21 mouse cellular contexts compared by ENCODE assay signal in the genomic region with DNA sequence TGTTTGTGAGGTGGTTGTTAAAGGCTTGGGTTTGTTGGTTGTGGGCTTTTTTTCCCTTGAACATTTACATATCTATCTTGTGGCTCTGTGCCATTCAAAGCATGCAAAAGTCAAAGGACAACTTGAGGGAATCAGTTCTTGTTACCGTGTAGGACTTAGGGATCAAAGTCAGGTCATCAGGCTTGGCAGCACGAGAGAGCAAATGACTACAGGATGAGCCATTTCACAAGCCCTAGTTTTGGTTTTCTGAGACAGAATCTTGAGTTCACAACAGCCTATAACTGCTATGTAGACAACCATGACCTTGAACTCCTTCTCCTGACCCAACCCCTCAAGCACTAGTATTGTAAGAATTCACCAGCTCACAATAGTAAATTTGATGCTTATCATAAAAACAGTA. TPM values are rescaled to one million over a fixed set of nuclear protein-coding genes. Genes with fewer than 3 reads are reported as not detected.
DNase-seq lines count a peak whose midpoint lies in the region; ATAC-seq and TF ChIP-seq lines count a peak whose summit lies in the region.
"Had no signal": no experiment of that assay in that cellular context is flagged by ENCODE, and none has a peak within 500 bp of the region (broad histone marks: within the 10 kb centered on the region; RNA-seq: fewer than 3 reads in every experiment).

No protein-coding gene starts in this region.

- peaks cover 39% of the 10 kb centered on the region for H3K36me3 ChIP-seq in heart, adult 2 months (ENCODE audit: control insufficient read depth, insufficient read depth, low read length)
- H3K36me3 ChIP-seq in liver, embryonic 14.5 days (replicated peaks; ENCODE audit: control insufficient read depth, insufficient read depth, low read depth): no peaks in the 10 kb centered on the region
- H3K36me3 ChIP-seq: embryonic facial prominence, embryonic 10.5 days; heart, embryonic 15.5 days; hindbrain, embryonic 10.5 days; midbrain, embryonic 15.5 days; neural tube, embryonic 13.5 days had no signal

- intact Hi-C loops in heart, adult 2 months (cut with DNase I): no loop called here
- intact Hi-C loops in heart, postnatal 10 days (cut with DNase I): loop anchor here (5.0 kb wide), 1 partner anchor 36 kb away; no protein-coding TSS in a partner anchor

- no peak for TF ChIP-seq EP300 in heart, adult 2 months (IDR thresholded peaks at IDR 0.05; ENCODE audit: insufficient read depth, low read depth, low read length)
- no peak for TF ChIP-seq EP300 in liver, embryonic 14.5 days (IDR thresholded peaks at IDR 0.05; ENCODE audit: low read depth)

- no peak overlapping the region for H3K4me2 ChIP-seq in liver, embryonic 14.5 days (ENCODE audit: low read depth)
- H3K4me2 ChIP-seq: heart, embryonic 15.5 days had no signal

- H3K27ac ChIP-seq in heart, adult 2 months: peak overlapping the region; percentile 32; the same call in 1 of the 2 replicates
- H3K27ac ChIP-seq in liver, embryonic 14.5 days: peak overlapping the region; percentile 29; the same call in 1 of the 2 replicates
- H3K27ac ChIP-seq: embryonic facial prominence, embryonic 10.5 days; heart, embryonic 15.5 days; hindbrain, embryonic 10.5 days; hindbrain, postnatal 0 days; midbrain, embryonic 15.5 days; neural tube, embryonic 13.5 days had no signal

- TF ChIP-seq CTCF in heart, adult 2 months (IDR thresholded peaks at IDR 0.05): no peak
- no peak for TF ChIP-seq CTCF in liver, embryonic 14.5 days (IDR thresholded peaks at IDR 0.05; ENCODE audit: low read depth)

- no peaks in the 10 kb centered on the region for H3K27me3 ChIP-seq in heart, adult 2 months (ENCODE audit: control insufficient read depth, insufficient read depth, low read length)
- no peaks in the 10 kb centered on the region for H3K27me3 ChIP-seq in liver, embryonic 14.5 days (ENCODE audit: control insufficient read depth, insufficient read depth, low read length)
- H3K27me3 ChIP-seq: heart, embryonic 15.5 days; midbrain, embryonic 15.5 days; neural tube, embryonic 13.5 days had no signal

- peaks cover 9% of the 10 kb centered on the region for H3K79me2 ChIP-seq in heart, adult 2 months (replicated peaks; ENCODE audit: control insufficient read depth, insufficient read depth, low read length)

- no peak overlapping the region for H3K9ac ChIP-seq in heart, adult 2 months (ENCODE audit: low read depth, low read length)
- H3K9ac ChIP-seq in liver, embryonic 14.5 days (replicated peaks): no peak overlapping the region; the same call in 1 of the 2 replicates
- H3K9ac ChIP-seq: heart, embryonic 15.5 days; midbrain, embryonic 15.5 days had no signal

- no peak for TF ChIP-seq POLR2A in heart, adult 2 months (IDR thresholded peaks at IDR 0.05; ENCODE audit: insufficient read depth, low read depth, low read length)

- H3K4me3 ChIP-seq in heart, adult 2 months: no peak overlapping the region
- H3K4me3 ChIP-seq in liver, embryonic 14.5 days (ENCODE audit: insufficient read depth in 1 of 2, low read depth in 2 of 2, low read length in 2 of 2): no peak overlapping the region
- H3K4me3 ChIP-seq: embryonic facial prominence, embryonic 10.5 days; heart, embryonic 15.5 days had no signal

- no peak for DNase-seq in heart, adult 2 months
- no peak for DNase-seq in heart, postnatal 10 days
- peak; percentile 22 for DNase-seq in 3T3-L1 (ENCODE audit: low read depth, low spot score)
- DNase-seq in 416B (ENCODE audit: low read depth): peak; percentile 61
- no peak for DNase-seq in liver, embryonic 14.5 days (ENCODE audit: low read depth in 3 of 3, low spot score in 3 of 3)
- no peak for DNase-seq in frontal cortex, postnatal 36 days (ENCODE audit: low spot score in 2 of 2)
- no peak for DNase-seq in kidney, adult 9 months
- DNase-seq: cerebellum, adult 11-12 months; cerebellum, postnatal 10 days; gastrocnemius, postnatal 10 days; lung, postnatal 4 days; retina, postnatal 1 day; right cerebral cortex, postnatal 25 days; thymus, postnatal 25 days had no signal

- no peak for ATAC-seq in liver, embryonic 14.5 days (ENCODE audit: insufficient read depth)
- no peak for ATAC-seq in granulocyte monocyte progenitor cell, adult 5-6 weeks (replicated peaks; ENCODE audit: poor library complexity, severe bottlenecking)
- ATAC-seq: hindbrain, postnatal 0 days; midbrain, embryonic 15.5 days had no signal

- 3% methylated on average over 2 of the region's 2 CpGs for WGBS in heart, adult 2 months
- 57% methylated on average over 2 of the region's 2 CpGs for WGBS in liver, embryonic 14.5 days (ENCODE audit: insufficient replicate concordance)

- H3K4me1 ChIP-seq in heart, adult 2 months (ENCODE audit: control insufficient read depth, insufficient read depth, low read length): peaks cover 19% of the 10 kb centered on the region
- H3K4me1 ChIP-seq in liver, embryonic 14.5 days (replicated peaks; ENCODE audit: control insufficient read depth in 2 of 2, insufficient read depth in 2 of 2, low read length in 1 of 2): peaks cover 56 to 61% of the 10 kb centered on the region in 2 experiments

- H3K9me3 ChIP-seq in liver, embryonic 14.5 days (ENCODE audit: control insufficient read depth, low read length): no peaks in the 10 kb centered on the region
- H3K9me3 ChIP-seq: embryonic facial prominence, embryonic 10.5 days; heart, embryonic 15.5 days; hindbrain, embryonic 10.5 days; midbrain, embryonic 15.5 days; neural tube, embryonic 13.5 days had no signal

RNA-seq across cellular contexts. Expression of gene Ankrd11, which starts 3.7 kb away (rescaled TPM):
- total RNA-seq in heart, adult 2 months (2021): 10 to 100 TPM; 68.0 to 76.3 TPM
- 34.4 and 48.3 TPM in 2 replicates for polyA plus RNA-seq in heart, adult 2 months (2012; rRNA removed)
- total RNA-seq in heart, postnatal 10 days (2021): 10 to 100 TPM; 83.6 to 84.5 TPM
- polyA plus RNA-seq in liver, embryonic 14.5 days (2012; rRNA removed): 9.9 and 12.4 TPM in 2 replicates
- polyA plus RNA-seq in liver, embryonic 14.5 days (2014; fragmentation: Nextera tagmentation; extraction: Ambion mirVana): 10.8 and 18.5 TPM in 2 replicates
- total RNA-seq in granulocyte monocyte progenitor cell, adult 5-6 weeks (2014; fragmentation: Nextera tagmentation): 86.3 and 104 TPM in 2 replicates
- total RNA-seq in granulocyte monocyte progenitor cell, adult 5-6 weeks (2017): 63.3 and 63.9 TPM in 2 replicates

RNA-seq across cellular contexts. Expression of gene Spg7, which starts 24.4 kb away (rescaled TPM):
- 10 to 100 TPM; 74.4 to 88.2 TPM for total RNA-seq in heart, adult 2 months (2021)
- 95.9 and 113 TPM in 2 replicates for polyA plus RNA-seq in heart, adult 2 months (2012; rRNA removed)
- total RNA-seq in heart, postnatal 10 days (2021): 10 to 100 TPM; 72.8 to 80.3 TPM
- polyA plus RNA-seq in liver, embryonic 14.5 days (2012; rRNA removed): 19.0 and 26.0 TPM in 2 replicates
- 19.5 and 21.0 TPM in 2 replicates for polyA plus RNA-seq in liver, embryonic 14.5 days (2014; fragmentation: Nextera tagmentation; extraction: Ambion mirVana)
- 29.5 and 40.3 TPM in 2 replicates for total RNA-seq in granulocyte monocyte progenitor cell, adult 5-6 weeks (2014; fragmentation: Nextera tagmentation)
- total RNA-seq in granulocyte monocyte progenitor cell, adult 5-6 weeks (2017): 47.3 and 65.5 TPM in 2 replicates

Comparison
In these comparisons a context has a peak if more than half of its experiments do, and no peak if none do; other contexts are left out.
1. DNase-seq: peak in 3T3-L1 (single experiment) and 416B (single experiment); none in heart, adult 2 months (0 of 2), heart, postnatal 10 days (0 of 2), liver, embryonic 14.5 days (0 of 3), frontal cortex, postnatal 36 days (0 of 2) and kidney, adult 9 months (single experiment).